13 mouse cellular contexts compared by ENCODE assay signal in the genomic region with DNA sequence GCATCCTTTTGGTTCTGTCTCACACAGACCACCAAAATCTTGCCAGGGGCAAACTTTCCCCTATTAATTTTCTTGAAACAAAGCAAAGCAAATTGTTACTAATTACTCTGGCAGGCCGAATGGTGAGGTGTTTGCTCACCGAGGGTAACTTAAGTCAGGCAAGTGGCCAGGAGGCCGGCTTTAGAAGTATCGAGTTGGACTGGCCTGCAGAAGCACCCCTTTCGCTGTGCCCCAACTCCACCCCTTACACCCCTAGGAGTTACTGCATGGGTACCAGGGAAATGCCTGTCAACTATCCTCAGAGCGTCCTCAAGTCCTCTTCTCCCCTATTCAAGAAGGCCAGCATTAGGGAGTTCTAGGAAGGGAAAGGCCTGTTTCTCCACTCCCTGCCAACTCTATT. TPM values are rescaled to one million over a fixed set of nuclear protein-coding genes. Genes with fewer than 3 reads are reported as not detected.
A peak's percentile ranks its signal among the peaks of the same experiment; 100 is the strongest.
DNase-seq lines count a peak whose midpoint lies in the region; ATAC-seq and TF ChIP-seq lines count a peak whose summit lies in the region.
"Had no signal": no experiment of that assay in that cellular context is flagged by ENCODE, and none has a peak within 500 bp of the region (broad histone marks: within the 10 kb centered on the region; RNA-seq: fewer than 3 reads in every experiment).

No protein-coding gene starts in this region.

- H3K79me2 ChIP-seq in MEL (ENCODE audit: control insufficient read depth, insufficient read depth, low read length, poor library complexity) = no peaks in the 10 kb centered on the region

- H3K9me3 ChIP-seq in forebrain, embryonic 10.5 days = no peaks in the 10 kb centered on the region
- H3K9me3 ChIP-seq in forebrain, embryonic 12.5 days = no peaks in the 10 kb centered on the region
- no peaks in the 10 kb centered on the region for H3K9me3 ChIP-seq in kidney, embryonic 15.5 days (replicated peaks)
- no peaks in the 10 kb centered on the region for H3K9me3 ChIP-seq in MEL (replicated peaks; ENCODE audit: insufficient read depth, low read length)
- no peaks in the 10 kb centered on the region for H3K9me3 ChIP-seq in hindbrain, postnatal 0 days (ENCODE audit: low read length)
- H3K9me3 ChIP-seq: G1E; limb, embryonic 13.5 days had no signal

- TF ChIP-seq RAD21 in MEL (IDR thresholded peaks at IDR 0.05; ENCODE audit: low read depth, low read length) = no peak

- 0 out of 2 replicates have a peak overlapping the region, but pooled peaks have one; percentile 60 for H3K4me3 ChIP-seq in forebrain, embryonic 10.5 days
- no peak overlapping the region for H3K4me3 ChIP-seq in forebrain, embryonic 12.5 days (replicated peaks)
- H3K4me3 ChIP-seq in kidney, embryonic 15.5 days (replicated peaks) = no peak overlapping the region
- H3K4me3 ChIP-seq in MEL (ENCODE audit: control insufficient read depth in 1 of 2, insufficient read depth in 1 of 2, low read depth in 2 of 2, low read length in 2 of 2) = no peak overlapping the region
- H3K4me3 ChIP-seq in hindbrain, postnatal 0 days (ENCODE audit: low read length) = no peak overlapping the region

- WGBS in forebrain, embryonic 10.5 days = 51% methylated on average over 6 of the region's 6 CpGs
- WGBS in forebrain, embryonic 12.5 days = 44% methylated on average over 6 of the region's 6 CpGs
- WGBS in kidney, embryonic 15.5 days = 50% methylated on average over 6 of the region's 6 CpGs
- WGBS in hindbrain, postnatal 0 days = 51% methylated on average over 6 of the region's 6 CpGs

- H3K27me3 ChIP-seq in forebrain, embryonic 10.5 days (ENCODE audit: poor library complexity, severe bottlenecking) = peaks cover 64% of the 10 kb centered on the region
- H3K27me3 ChIP-seq in forebrain, embryonic 12.5 days = peaks cover 41% of the 10 kb centered on the region
- H3K27me3 ChIP-seq in kidney, embryonic 15.5 days = peaks cover 46% of the 10 kb centered on the region
- no peaks in the 10 kb centered on the region for H3K27me3 ChIP-seq in MEL (ENCODE audit: control insufficient read depth in 1 of 2, insufficient read depth in 2 of 2, low read length in 2 of 2)
- 0 out of 2 replicates have a peak, but pooled peaks cover 4% of the 10 kb centered on the region for H3K27me3 ChIP-seq in hindbrain, postnatal 0 days (ENCODE audit: insufficient read depth, low read length)

- no peaks in the 10 kb centered on the region for H3K36me3 ChIP-seq in forebrain, embryonic 10.5 days (replicated peaks)
- no peaks in the 10 kb centered on the region for H3K36me3 ChIP-seq in forebrain, embryonic 12.5 days (replicated peaks)
- H3K36me3 ChIP-seq in kidney, embryonic 15.5 days = no peaks in the 10 kb centered on the region
- peaks cover 0 to 25% of the 10 kb centered on the region in 2 experiments; a peak in 2 of 4 replicates for H3K36me3 ChIP-seq in MEL (ENCODE audit: control insufficient read depth in 1 of 2, insufficient read depth in 2 of 2, low read length in 2 of 2)
- no peaks in the 10 kb centered on the region for H3K36me3 ChIP-seq in hindbrain, postnatal 0 days (ENCODE audit: insufficient read depth, low read length)
- H3K36me3 ChIP-seq: limb, embryonic 13.5 days had no signal

- no peak overlapping the region for H3K27ac ChIP-seq in forebrain, embryonic 10.5 days
- no peak overlapping the region for H3K27ac ChIP-seq in forebrain, embryonic 12.5 days
- H3K27ac ChIP-seq in kidney, embryonic 15.5 days = 0 out of 2 replicates have a peak overlapping the region, but pooled peaks have one; percentile 23
- H3K27ac ChIP-seq in MEL (ENCODE audit: control insufficient read depth, low read depth, low read length) = no peak overlapping the region; the same call in 1 of the 2 replicates
- 0 out of 2 replicates have a peak overlapping the region, but pooled peaks have one; percentile 78 for H3K27ac ChIP-seq in hindbrain, postnatal 0 days
- H3K27ac ChIP-seq: limb, embryonic 13.5 days had no signal

- TF ChIP-seq POLR2A in MEL (IDR thresholded peaks at IDR 0.05; ENCODE audit: control insufficient read depth in 1 of 2, insufficient read depth in 1 of 2, low read depth in 1 of 2, low read length in 2 of 2, poor library complexity in 1 of 2) = no peak

- H3K4me2 ChIP-seq in forebrain, embryonic 12.5 days = no peak overlapping the region; the same call in 1 of the 2 replicates
- no peak overlapping the region for H3K4me2 ChIP-seq in kidney, embryonic 15.5 days
- H3K4me2 ChIP-seq in hindbrain, postnatal 0 days (ENCODE audit: low read depth, low read length) = peak overlapping the region; percentile 87; the same call in 1 of the 2 replicates

- no peak for TF ChIP-seq EP300 in MEL (IDR thresholded peaks at IDR 0.05; ENCODE audit: low read depth in 1 of 2, low read length in 2 of 2)

- no peak for DNase-seq in forebrain, embryonic 10.5 days (ENCODE audit: extremely low spot score, low spot score)
- no peak for DNase-seq in kidney, postnatal 10 days
- DNase-seq in MEL (ENCODE audit: low read depth, low spot score) = no peak
- DNase-seq in hindbrain, postnatal 0 days (ENCODE audit: low spot score) = no peak
- no peak for DNase-seq in ovary, postnatal 36 days (ENCODE audit: low spot score)
- DNase-seq in retina, postnatal 1 day = no peak
- DNase-seq: kidney, adult 8-10 months; spleen, adult 18-20 months had no signal

- H3K4me1 ChIP-seq in forebrain, embryonic 10.5 days = peaks cover 63% of the 10 kb centered on the region
- H3K4me1 ChIP-seq in forebrain, embryonic 12.5 days = peaks cover 28% of the 10 kb centered on the region
- peaks cover 44% of the 10 kb centered on the region for H3K4me1 ChIP-seq in kidney, embryonic 15.5 days
- peaks cover 22 to 46% of the 10 kb centered on the region in 2 experiments for H3K4me1 ChIP-seq in MEL (ENCODE audit: control insufficient read depth in 1 of 2, insufficient read depth in 2 of 2, low read length in 2 of 2)
- H3K4me1 ChIP-seq in hindbrain, postnatal 0 days (ENCODE audit: insufficient read depth, low read length) = no peaks in the 10 kb centered on the region; the same call in 1 of the 2 replicates

- TF ChIP-seq CTCF in MEL (IDR thresholded peaks at IDR 0.05 in 2 of 3, conservative IDR thresholded peaks at IDR 0.05 in 1 of 3; ENCODE audit: control insufficient read depth in 1 of 3, insufficient read depth in 1 of 3, low read depth in 2 of 3, low read length in 3 of 3, poor library complexity in 1 of 3, severe bottlenecking in 1 of 3) = no peak
- TF ChIP-seq CTCF in hindbrain, postnatal 0 days (IDR thresholded peaks at IDR 0.05; ENCODE audit: low read depth) = no peak

- ATAC-seq in forebrain, embryonic 12.5 days (ENCODE audit: low FRiP score) = no peak
- ATAC-seq in kidney, embryonic 15.5 days (replicated peaks; ENCODE audit: low FRiP score) = no peak
- ATAC-seq in hindbrain, postnatal 0 days = no peak

- H3K9ac ChIP-seq in forebrain, embryonic 12.5 days = no peak overlapping the region
- H3K9ac ChIP-seq in kidney, embryonic 15.5 days = no peak overlapping the region
- H3K9ac ChIP-seq in MEL (ENCODE audit: control insufficient read depth, low read depth, low read length, poor library complexity, severe bottlenecking) = no peak overlapping the region
- no peak overlapping the region for H3K9ac ChIP-seq in hindbrain, postnatal 0 days (replicated peaks; ENCODE audit: low read length)

TF ChIP-seq in MEL, 35 proteins besides CTCF, POLR2A, EP300 and RAD21:
- no peak for TF ChIP-seq MAFK (IDR thresholded peaks at IDR 0.05; ENCODE audit: borderline replicate concordance, low read depth, low read length)
- no peak for TF ChIP-seq SIN3A (IDR thresholded peaks at IDR 0.05; ENCODE audit: low read length)
- no peak for TF ChIP-seq ZMIZ1 (IDR thresholded peaks at IDR 0.05; ENCODE audit: low read depth, low read length)
- no peak for TF ChIP-seq KAT2A (conservative IDR thresholded peaks at IDR 0.05; ENCODE audit: low read depth, low read length)
- 0 out of 2 replicates have a peak, but pooled peaks have one; percentile 4 for TF ChIP-seq MXI1 (IDR thresholded peaks at IDR 0.05; ENCODE audit: low read depth, low read length)

RNA-seq across cellular contexts. Expression of a gene that starts 0.8 kb away (rescaled TPM):
- 1.5 and 2.0 TPM in 2 replicates for polyA plus RNA-seq in forebrain, embryonic 10.5 days (2016; fragmentation: Nextera tagmentation; extraction: Ambion mirVana)
- 3.6 and 4.1 TPM in 2 replicates for polyA plus RNA-seq in forebrain, embryonic 12.5 days (2016; fragmentation: Nextera tagmentation; extraction: Ambion mirVana)
- 1.4 and 1.7 TPM in 2 replicates for polyA plus RNA-seq in kidney, embryonic 15.5 days (2015; fragmentation: Nextera tagmentation; extraction: Ambion mirVana)
- 0.20 and 0.39 TPM in 2 replicates for total RNA-seq in MEL (2012; rRNA removed)
- under 1 TPM in 1 of 2 experiments, not detected in 1; 0.61 TPM for polyA plus RNA-seq in MEL (2012; ENCODE audit: insufficient read depth in 1 of 2, insufficient read length in 2 of 2, low read depth in 1 of 2, low replicate concordance in 2 of 2, missing spikeins in 1 of 2)
- 11.1 and 15.0 TPM in 2 replicates for total RNA-seq in hindbrain, postnatal 0 days (2014; rRNA removed)
- polyA plus RNA-seq in hindbrain, postnatal 0 days (2015; fragmentation: Nextera tagmentation; extraction: Ambion mirVana) = 5.5 and 8.5 TPM in 2 replicates
- total RNA-seq: granulocyte monocyte progenitor cell, adult 5-6 weeks had no signal

RNA-seq across cellular contexts. Expression of a gene that starts 16.2 kb away (rescaled TPM):
- 51.3 and 54.1 TPM in 2 replicates for polyA plus RNA-seq in forebrain, embryonic 10.5 days (2016; fragmentation: Nextera tagmentation; extraction: Ambion mirVana)
- polyA plus RNA-seq in forebrain, embryonic 12.5 days (2016; fragmentation: Nextera tagmentation; extraction: Ambion mirVana) = 43.4 and 44.3 TPM in 2 replicates
- polyA plus RNA-seq in kidney, embryonic 15.5 days (2015; fragmentation: Nextera tagmentation; extraction: Ambion mirVana) = 38.0 and 38.7 TPM in 2 replicates
- 37.3 and 38.0 TPM in 2 replicates for total RNA-seq in MEL (2012; rRNA removed)
- polyA plus RNA-seq in MEL (2012; ENCODE audit: insufficient read depth in 1 of 2, insufficient read length in 2 of 2, low read depth in 1 of 2, low replicate concordance in 2 of 2, missing spikeins in 1 of 2) = 10 to 100 TPM; 31.6 to 66.8 TPM
- 18.1 and 23.8 TPM in 2 replicates for total RNA-seq in hindbrain, postnatal 0 days (2014; rRNA removed)
- 14.4 and 15.8 TPM in 2 replicates for polyA plus RNA-seq in hindbrain, postnatal 0 days (2015; fragmentation: Nextera tagmentation; extraction: Ambion mirVana)

Comparison
In these comparisons a context has a peak if more than half of its experiments do, and no peak if none do; other contexts are left out.
1. H3K27ac ChIP-seq: peak in kidney, embryonic 15.5 days (single experiment) and hindbrain, postnatal 0 days (single experiment); none in forebrain, embryonic 10.5 days (single experiment), forebrain, embryonic 12.5 days (single experiment) and MEL (single experiment).